Mouse (Mus musculus) lung, adult 2 months (tissue): Measurements from ENCODE around the gene Col16a1. TPM values are rescaled to one million over a fixed set of nuclear protein-coding genes. Genes with fewer than 3 reads are reported as not detected.

Experiments used
- DNase-seq: peaks from one replicate; pipeline ENCODE4 v3.0.0; 2022
- H3K4me1 ChIP-seq: fragments of 200-500 bp; 2 replicates; pipeline ENCODE4 v1.6.1; 2011; ENCODE audit warnings: low read length; ENCODE audit not compliant: control insufficient read depth, insufficient read depth
- H3K4me3 ChIP-seq: fragments of 200-500 bp; replicated peaks from 2 replicates; pipeline ENCODE3; 2011; ENCODE audit warnings: low read depth, mild to moderate bottlenecking, control low read depth, low read length; ENCODE audit errors: extremely low read depth
- CTCF ChIP-seq: fragments of 200-500 bp; IDR thresholded peaks from 2 replicates; pipeline ENCODE4 v1.5.1; 2011; ENCODE audit warnings: mild to moderate bottlenecking, low read length, control low read depth; ENCODE audit not compliant: insufficient read depth
- POLR2A ChIP-seq: fragments of 200-500 bp; IDR thresholded peaks from 2 replicates; pipeline ENCODE4 v1.6.1; 2011; ENCODE audit warnings: low read depth, mild to moderate bottlenecking, control low read depth, low read length, borderline replicate concordance; ENCODE audit errors: extremely low read depth
- WGBS: fragments of 180-500 bp; shearing (Covaris S2); methylation state at CpG from one replicate; pipeline ENCODE4 v1.1.7; 2018; 5-methylcytosine and 5-hydroxymethylcytosine counted together
- polyA plus RNA-seq: library from polyadenylated mRNA; depleted of rRNA; stranded (reverse); fragments of >200 nt; gene quantifications from 2 replicates; pipeline ENCODE4 v1.2.3, GENCODE M21; 2012; rRNA removed

The Col16a1 gene
- polyA plus RNA-seq, 1 experiment = 27.9 TPM

GRCm38 (mm10) chr4:130138441-130139213 lies 91.0 kb downstream of the Col16a1 start:
- no peak for TF ChIP-seq POLR2A
- peak; percentile 46 for TF ChIP-seq CTCF
- peak; percentile 80 for DNase-seq
- H3K4me3 ChIP-seq = no peak overlapping the region
- H3K4me1 ChIP-seq = peaks cover 6% of the 10 kb centered on the region; the same call in 1 of the 2 replicates
- WGBS = 1% methylated on average over 57 of the region's 57 CpGs

- H3K4me3 ChIP-seq = no peak within 1 kb of the TSS
- TF ChIP-seq CTCF (no peak), POLR2A (no peak)
Observed at GRCm38 (mm10) chr4:130139214-130139492, 91.5 kb downstream of the Col16a1 start, which contains the start of gene Hcrtr1. Hcrtr1 (minus strand) TSS chr4:130139359.

GRCm38 (mm10) chr4:130140992-130141402 lies 93.4 kb downstream of the Col16a1 start:
- peaks cover 6% of the 10 kb centered on the region; the same call in 1 of the 2 replicates for H3K4me1 ChIP-seq
- DNase-seq = no peak
- TF ChIP-seq CTCF = no peak
- TF ChIP-seq POLR2A = no peak
- 58% methylated on average over 9 of the region's 9 CpGs for WGBS
- H3K4me3 ChIP-seq = no peak overlapping the region

More at GRCm38 (mm10) chr4:130139214-130139492, 91.5 kb downstream of the Col16a1 start, which contains the start of gene Hcrtr1:
- WGBS = 7% methylated on average over 15 of the region's 15 CpGs
- DNase-seq = no peak
- H3K4me1 ChIP-seq = peaks cover 6% of the 10 kb centered on the region; the same call in 1 of the 2 replicates

- peaks cover 6% of the 10 kb centered on the region; the same call in 1 of the 2 replicates for H3K4me1 ChIP-seq
- WGBS = 47% methylated on average over 3 of the region's 3 CpGs
- H3K4me3 ChIP-seq = no peak overlapping the region
Observed at GRCm38 (mm10) chr4:130141786-130142185, 94.1 kb downstream of the Col16a1 start.

GRCm38 (mm10) chr4:130148405-130148804 lies 100.8 kb downstream of the Col16a1 start:
- no peak for DNase-seq
- Histone ChIP-seq H3K4me1 (no peaks in the 10 kb centered on the region), H3K4me3 (no peak overlapping the region)
- 39% methylated on average over 10 of the region's 10 CpGs for WGBS
- no peak for TF ChIP-seq POLR2A
- TF ChIP-seq CTCF = no peak

More at GRCm38 (mm10) chr4:130141786-130142185, 94.1 kb downstream of the Col16a1 start:
- no peak for TF ChIP-seq CTCF
- TF ChIP-seq POLR2A = no peak
- no peak for DNase-seq

Other genes with a start within 250 kb of the Col16a1 start
- 40.3 and 50.2 TPM in 2 replicates for gene Ptp4a2, start 236.6 kb upstream of the Col16a1 start, polyA plus RNA-seq
- gene Spocd1, start 118.6 kb upstream of the Col16a1 start, polyA plus RNA-seq = 0.09 TPM in 1 of 2 replicates, not detected in the other
- 0.80 and 4.6 TPM in 2 replicates for gene Adgrb2, start 63.0 kb upstream of the Col16a1 start, polyA plus RNA-seq
- gene Pef1, start 54.7 kb downstream of the Col16a1 start, polyA plus RNA-seq = 106 and 118 TPM in 2 replicates
- gene Hcrtr1, start 91.5 kb downstream of the Col16a1 start, polyA plus RNA-seq = 0.19 and 0.66 TPM in 2 replicates
- gene Tinagl1, start 127.3 kb downstream of the Col16a1 start, polyA plus RNA-seq = 134 and 222 TPM in 2 replicates
- not detected in 2 replicates for gene Gm853, start 174.6 kb downstream of the Col16a1 start, polyA plus RNA-seq
- gene Serinc2, start 231.4 kb downstream of the Col16a1 start, polyA plus RNA-seq = 42.2 and 66.5 TPM in 2 replicates